Mouse (Mus musculus) macrophage (primary cell): ENCODE measurements around the gene A030003K21Rik. TPM values are rescaled to one million over a fixed set of nuclear protein-coding genes. Genes with fewer than 3 reads are reported as not detected.

Experiments used
- polyA plus RNA-seq: library from polyadenylated mRNA; stranded (reverse); fragments of 250-400 nt; gene quantifications from 3 replicates; pipeline ENCODE4 v1.2.4, GENCODE M21; 2018; ENCODE audit warnings: inconsistent platforms

A030003K21Rik gene
- polyA plus RNA-seq, 1 experiment from 2014 or later, result not detected

Other genes with a start within 250 kb of the A030003K21Rik start
- 102 to 118 TPM (median 104 TPM) in 3 replicates for gene Mff, start 218.5 kb downstream of the A030003K21Rik start, polyA plus RNA-seq
- gene Tm4sf20, start 174.9 kb downstream of the A030003K21Rik start, polyA plus RNA-seq, result not detected in 3 replicates
- not detected in 3 replicates for gene Gm47791, start 172.1 kb downstream of the A030003K21Rik start, polyA plus RNA-seq
- gene Agfg1, start 103.9 kb downstream of the A030003K21Rik start, polyA plus RNA-seq, result 27.2 to 65.1 TPM (median 30.0 TPM) in 3 replicates
- gene A030005L19Rik, start 30.1 kb downstream of the A030003K21Rik start, polyA plus RNA-seq, result not detected in 3 replicates
- not detected in 3 replicates for gene A030014E15Rik, start 18.5 kb downstream of the A030003K21Rik start, polyA plus RNA-seq
- gene Gm6217, start 12.0 kb downstream of the A030003K21Rik start, polyA plus RNA-seq, result not detected in 3 replicates
- gene Gm7544, start 12.6 kb upstream of the A030003K21Rik start, polyA plus RNA-seq, result not detected in 3 replicates
- gene Gm47955, start 16.9 kb upstream of the A030003K21Rik start, polyA plus RNA-seq, result not detected in 3 replicates
- not detected in 3 replicates for gene Gm47959, start 57.2 kb upstream of the A030003K21Rik start, polyA plus RNA-seq
- gene Slc19a3, start 95.1 kb upstream of the A030003K21Rik start, polyA plus RNA-seq, result not detected in 3 replicates
- gene Krtap28-10, start 99.1 kb upstream of the A030003K21Rik start, polyA plus RNA-seq, result not detected in 3 replicates
- gene Gm47969, start 101.5 kb upstream of the A030003K21Rik start, polyA plus RNA-seq, result not detected in 3 replicates
- gene A030005K14Rik, start 116.0 kb upstream of the A030003K21Rik start, polyA plus RNA-seq, result not detected in 3 replicates
- not detected in 3 replicates for gene Krtap28-13, start 117.5 kb upstream of the A030003K21Rik start, polyA plus RNA-seq
- not detected in 3 replicates for gene Ccl20, start 173.4 kb upstream of the A030003K21Rik start, polyA plus RNA-seq
- gene Daw1, start 216.4 kb upstream of the A030003K21Rik start, polyA plus RNA-seq, result not detected in 3 replicates